Mouse (Mus musculus) testis, adult 10 weeks (tissue): Measurements from ENCODE around the gene Ly6g6d. TPM values are rescaled to one million over a fixed set of nuclear protein-coding genes. Genes with fewer than 3 reads are reported as not detected.

Experiments used
- polyA plus RNA-seq: library from polyadenylated mRNA; stranded (reverse); fragments of 350-450 nt; fragmentation: Illumina TruSeq; extraction: RNeasy Lipid Tissue Mini Kit (QIAGEN cat#74804); gene quantifications from one replicate; pipeline ENCODE4 v1.2.3, GENCODE M21; 2014; ENCODE audit warnings: low read depth, low replicate concordance

Ly6g6d gene
- not detected for polyA plus RNA-seq

DNA sequence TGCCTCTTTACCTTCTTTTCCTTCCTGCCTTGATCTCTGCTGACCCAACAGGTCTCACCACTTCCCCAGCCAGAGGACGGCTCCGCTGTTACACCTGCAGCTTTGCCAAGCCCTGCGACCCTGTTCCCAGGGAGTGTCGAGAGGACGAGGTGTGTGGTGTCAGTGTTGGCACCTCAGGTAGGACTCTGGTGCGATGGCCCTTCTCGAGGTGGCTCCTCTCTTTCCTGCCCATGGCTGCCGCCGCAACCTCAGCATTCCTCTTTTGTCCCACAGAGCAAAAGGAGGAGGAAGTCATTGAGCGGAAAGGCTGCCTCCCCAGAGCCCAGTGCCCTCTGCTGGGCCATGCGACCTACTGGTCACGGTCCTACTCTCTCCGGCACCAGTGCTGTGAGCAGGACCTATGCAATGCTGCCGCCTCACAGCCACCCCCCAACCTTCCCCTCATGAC lies at the start of gene Ly6g6d:
Gene Ly6g6d (minus strand): TSS at position 280 of the 448 bp plus-strand sequence.

GRCm38 (mm10) chr17:35126206-35126611 lies 48.3 kb upstream of the Ly6g6d start, which contains the start of gene D17H6S53E:
D17H6S53E (plus strand) TSS chr17:35126373.

DNA sequence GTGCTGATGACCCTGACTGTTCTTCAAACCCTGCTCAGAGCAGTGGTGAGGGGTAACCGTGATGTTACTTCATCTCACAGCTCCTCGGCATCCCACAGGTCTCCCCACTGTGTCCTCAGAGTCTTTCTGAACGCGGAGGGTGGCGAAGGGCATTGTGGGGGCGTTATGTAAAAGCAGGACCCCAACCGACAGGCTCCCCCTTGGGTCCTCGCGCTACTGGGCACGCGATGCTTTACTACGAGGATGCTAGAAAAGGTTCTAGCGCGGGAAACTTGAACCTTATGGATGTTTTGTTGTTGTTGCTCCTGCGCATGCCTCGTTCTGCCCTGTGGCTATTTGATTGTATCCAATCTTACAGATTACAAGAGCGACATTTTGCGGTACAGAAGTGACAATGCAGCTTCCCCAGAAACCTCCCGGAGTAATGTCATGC lies 44.0 kb upstream of the Ly6g6d start, which contains the start of gene Csnk2b:
Gene Csnk2b (minus strand): TSS at position 183 of the 433 bp plus-strand sequence.

GRCm38 (mm10) chr17:35121143-35121799 lies 43.4 kb upstream of the Ly6g6d start, which contains the start of gene Gpank1:
Gpank1 (plus strand) TSS chr17:35121455.

GRCm38 (mm10) chr17:35115046-35116019 lies 37.5 kb upstream of the Ly6g6d start, which contains the start of gene Ly6g5b:
Ly6g5b (minus strand) TSS chr17:35115428.

DNA sequence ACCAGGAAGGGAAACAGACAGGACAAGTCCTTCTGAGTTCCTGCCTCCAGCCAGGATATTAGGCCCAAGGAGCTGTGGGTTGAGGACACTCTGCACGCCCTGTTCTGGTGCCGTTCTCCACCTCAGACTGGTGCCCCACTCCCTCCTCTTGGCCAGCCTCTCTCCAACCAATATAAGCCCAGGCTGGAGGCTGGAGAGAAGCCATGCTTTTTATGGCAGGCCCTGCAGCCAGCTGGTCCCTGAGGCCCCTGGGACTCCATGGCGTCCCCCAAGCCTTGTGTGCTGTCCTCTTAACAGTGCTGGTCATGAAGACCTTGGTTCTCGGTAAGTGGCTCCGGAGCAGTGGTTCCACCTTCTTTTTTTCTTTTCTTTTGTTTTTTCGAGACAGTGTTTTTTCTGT lies 30.2 kb upstream of the Ly6g6d start, which contains the start of gene Ly6g5c:
Gene Ly6g5c (plus strand): TSS at position 183 of the 400 bp plus-strand sequence.

GRCm38 (mm10) chr17:35088825-35089644 lies 11.2 kb upstream of the Ly6g6d start, which contains the start of gene Abhd16a:
Abhd16a (plus strand) TSS chr17:35089263.

GRCm38 (mm10) chr17:35085208-35085865 lies 7.5 kb upstream of the Ly6g6d start, which contains the start of gene Ly6g6f:
Ly6g6f (minus strand) TSS chr17:35085610.

GRCm38 (mm10) chr17:35076507-35077176 lies 1.2 kb downstream of the Ly6g6d start, which contains the start of gene Ly6g6e:
Ly6g6e (plus strand) TSS chr17:35076902.

GRCm38 (mm10) chr17:35066084-35066483 lies 11.8 kb downstream of the Ly6g6d start, which contains the start of gene Mpig6b:
Mpig6b (minus strand) TSS chr17:35066184.

DNA sequence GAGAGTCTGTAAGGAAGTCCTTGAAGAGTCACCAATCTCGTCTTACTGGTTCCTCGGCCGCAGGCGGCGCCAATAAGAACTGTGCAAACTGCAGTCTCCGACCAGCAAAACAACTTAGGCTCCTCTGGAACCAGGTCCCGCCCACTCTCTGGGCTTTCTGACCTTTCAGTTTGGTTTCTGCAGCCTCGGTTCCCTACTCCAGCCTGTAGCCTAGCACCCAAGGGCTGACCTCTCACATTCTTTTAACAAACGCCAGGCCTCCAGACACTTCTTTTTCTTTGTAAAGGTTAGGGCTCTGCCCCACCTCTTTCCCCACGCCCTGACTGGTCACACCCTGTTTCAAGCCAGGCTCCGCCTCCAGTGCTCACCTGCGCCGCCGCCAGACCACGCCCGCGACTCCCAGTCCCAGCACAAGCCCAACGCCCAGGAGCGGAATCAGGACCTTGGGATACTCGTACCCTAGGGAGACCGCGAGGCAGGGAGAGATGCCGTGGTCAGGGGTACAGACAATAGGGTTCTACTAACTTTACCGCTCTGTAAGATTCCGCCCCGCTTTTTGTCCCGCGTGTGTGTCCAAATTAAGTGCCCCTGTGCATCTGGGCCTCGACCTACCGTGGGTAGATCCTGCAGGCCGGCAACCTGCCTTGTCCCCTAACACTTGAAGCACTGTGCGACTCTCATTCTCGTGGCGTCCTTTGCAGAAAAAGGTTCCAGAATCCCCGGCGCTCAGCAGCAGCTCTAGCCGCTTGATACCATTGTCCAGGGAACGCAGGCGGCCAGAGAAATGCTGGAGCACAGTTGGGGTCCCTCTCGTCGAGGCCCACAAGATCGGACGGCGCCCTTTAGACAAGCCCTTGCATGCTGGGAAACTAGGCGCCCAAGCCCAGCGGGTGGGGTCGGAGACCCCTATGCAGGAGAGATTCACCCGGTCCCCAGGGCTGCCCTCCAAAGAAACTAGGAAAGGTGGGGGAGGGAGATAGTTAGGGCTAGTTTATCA lies 12.6 kb downstream of the Ly6g6d start, which contains the start of gene Ly6g6c:
Gene Ly6g6c (plus strand): TSS at position 438 of the 997 bp plus-strand sequence.

GRCm38 (mm10) chr17:35058911-35059892 lies 18.7 kb downstream of the Ly6g6d start, which contains the start of gene Ddah2:
Ddah2 (plus strand) TSS chr17:35059035.

GRCm38 (mm10) chr17:35049561-35050016 lies 28.3 kb downstream of the Ly6g6d start, which contains the start of gene Clic1:
Clic1 (plus strand) TSS chr17:35049966.

DNA sequence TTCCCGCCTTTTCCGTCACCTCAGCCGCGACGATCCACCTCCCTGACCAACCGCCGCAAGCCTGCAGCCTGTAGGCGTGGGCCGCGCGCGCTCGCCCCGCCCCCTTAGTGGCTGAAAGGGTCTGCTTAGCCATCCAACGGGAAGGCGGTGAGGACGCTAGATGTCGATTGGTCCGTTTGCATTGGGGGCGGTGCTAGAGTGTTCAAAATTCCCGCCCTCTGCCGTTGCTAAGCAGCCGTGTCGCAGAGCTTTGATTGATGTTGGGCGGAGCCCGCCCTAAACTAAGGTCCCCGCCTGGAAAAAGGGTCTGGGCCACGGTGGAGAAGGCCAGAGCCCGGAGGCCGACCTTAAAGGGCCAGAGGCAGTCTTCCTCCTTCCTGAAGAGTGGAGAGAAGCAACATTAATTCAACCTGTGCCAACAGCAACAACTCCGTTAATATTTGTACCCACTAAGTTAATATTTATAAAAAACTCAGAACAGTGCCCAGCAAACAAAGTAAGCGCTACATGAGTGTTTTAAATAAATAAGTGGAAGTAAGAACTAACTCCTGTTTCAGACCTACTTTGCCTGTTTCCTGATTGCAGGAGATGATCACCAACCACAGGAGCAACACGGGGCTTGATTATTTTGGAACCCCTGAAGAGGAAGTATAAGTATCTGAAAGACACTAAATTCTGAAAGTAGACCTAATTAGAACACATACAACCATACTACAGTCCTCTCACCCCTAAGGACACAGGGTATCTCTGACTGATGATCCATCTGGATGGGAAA lies 31.0 kb downstream of the Ly6g6d start, which contains the start of gene Msh5:
Gene Msh5 (minus strand): TSS at position 65 of the 775 bp plus-strand sequence.

GRCm38 (mm10) chr17:35027277-35028068 lies 50.4 kb downstream of the Ly6g6d start, which contains the start of gene Sapcd1:
Sapcd1 (minus strand) TSS chr17:35028016.

